Mouse (Mus musculus) CD4-positive naive resting alpha-beta T cell, adult 76 days (primary cell): ENCODE results near the gene Cd93. TPM values are rescaled to one million over a fixed set of nuclear protein-coding genes. Genes with fewer than 3 reads are reported as not detected.

Source experiments
- total RNA-seq: library from RNA; stranded (reverse); gene quantifications from one replicate; pipeline ENCODE4 v1.2.4, GENCODE M21; 2023

Gene Cd93
- total RNA-seq, result 2.0 TPM

DNA sequence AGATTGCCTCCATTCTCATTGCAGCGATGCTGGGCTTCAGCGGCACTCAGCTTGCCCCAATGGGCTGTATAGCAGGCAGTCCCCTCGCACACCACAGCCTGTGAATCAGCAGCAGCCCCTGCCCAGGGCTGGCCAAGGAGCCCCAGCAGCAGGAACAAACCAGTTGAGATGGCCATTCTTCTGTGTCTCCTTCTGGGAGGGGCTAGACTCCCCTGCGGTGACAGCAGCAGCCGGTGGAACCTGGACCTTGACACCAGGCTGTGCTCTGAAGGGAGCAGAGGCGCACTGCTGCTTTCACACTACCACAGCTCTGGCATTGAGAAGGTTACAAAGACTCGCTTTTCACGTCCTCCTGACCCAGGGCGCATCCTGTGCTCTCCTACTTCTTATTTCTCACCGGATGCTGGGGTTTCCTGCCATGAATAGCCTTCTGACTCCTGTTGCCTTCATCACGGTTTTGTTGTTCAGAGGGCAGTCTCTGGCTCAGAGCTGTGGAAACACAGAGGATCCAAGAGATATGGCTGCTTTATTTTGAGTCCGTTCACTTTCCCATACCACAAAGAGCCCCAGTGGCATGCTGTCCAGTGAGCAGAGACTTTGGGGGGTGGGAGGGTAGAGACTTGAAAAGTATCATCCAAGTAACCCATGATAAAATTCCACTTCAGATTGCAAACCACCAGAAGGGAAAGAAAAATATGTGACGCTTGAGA is at the start of gene Cd93:
Gene Cd93 (minus strand): TSS at position 315 of the 710 bp plus-strand sequence.

DNA sequence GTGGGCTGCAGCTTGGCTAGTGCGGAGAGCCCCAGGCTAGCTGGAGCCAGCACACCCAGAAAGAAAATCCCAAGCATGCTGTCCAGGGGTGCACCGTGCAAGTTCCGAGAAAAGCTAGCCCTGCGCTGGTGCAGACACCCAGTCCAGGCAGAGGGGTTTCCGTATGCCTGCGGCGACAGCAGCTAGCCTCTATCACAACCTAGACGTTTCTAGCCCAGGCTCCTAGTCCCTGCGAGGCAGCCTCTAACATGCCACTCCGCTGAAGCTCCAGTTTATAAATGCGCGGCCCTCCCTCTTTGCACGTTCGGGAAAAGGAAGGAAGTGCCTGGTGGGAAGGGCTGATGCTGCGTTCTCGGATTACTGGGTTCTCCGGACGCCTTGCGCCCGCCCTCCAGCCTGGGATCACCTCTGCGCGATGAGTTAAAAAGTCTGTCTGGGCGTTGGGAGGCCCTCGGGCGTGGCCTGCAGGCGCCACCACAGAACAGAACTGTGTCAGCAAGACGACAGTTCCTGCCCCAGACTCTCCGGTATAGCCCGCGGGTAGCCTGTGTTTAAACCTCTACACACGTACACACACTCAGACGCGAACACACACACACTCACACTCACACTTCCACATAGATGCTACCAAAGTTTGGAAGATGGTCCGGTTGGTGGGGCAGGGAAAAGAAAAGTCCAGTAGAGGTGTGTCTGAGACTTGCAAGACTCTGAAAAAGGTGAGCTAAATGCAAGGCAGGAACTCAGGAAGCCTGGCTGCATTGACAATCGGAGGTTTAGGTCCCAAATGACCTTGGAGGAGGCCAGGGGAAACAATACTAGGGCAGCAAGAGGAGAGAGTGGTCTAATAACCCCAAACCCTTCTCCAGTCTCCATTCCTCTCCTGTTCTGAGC is 35.2 kb downstream of the Cd93 start, which contains the start of gene Thbd:
Gene Thbd (minus strand): TSS at position 319 of the 891 bp plus-strand sequence.

DNA sequence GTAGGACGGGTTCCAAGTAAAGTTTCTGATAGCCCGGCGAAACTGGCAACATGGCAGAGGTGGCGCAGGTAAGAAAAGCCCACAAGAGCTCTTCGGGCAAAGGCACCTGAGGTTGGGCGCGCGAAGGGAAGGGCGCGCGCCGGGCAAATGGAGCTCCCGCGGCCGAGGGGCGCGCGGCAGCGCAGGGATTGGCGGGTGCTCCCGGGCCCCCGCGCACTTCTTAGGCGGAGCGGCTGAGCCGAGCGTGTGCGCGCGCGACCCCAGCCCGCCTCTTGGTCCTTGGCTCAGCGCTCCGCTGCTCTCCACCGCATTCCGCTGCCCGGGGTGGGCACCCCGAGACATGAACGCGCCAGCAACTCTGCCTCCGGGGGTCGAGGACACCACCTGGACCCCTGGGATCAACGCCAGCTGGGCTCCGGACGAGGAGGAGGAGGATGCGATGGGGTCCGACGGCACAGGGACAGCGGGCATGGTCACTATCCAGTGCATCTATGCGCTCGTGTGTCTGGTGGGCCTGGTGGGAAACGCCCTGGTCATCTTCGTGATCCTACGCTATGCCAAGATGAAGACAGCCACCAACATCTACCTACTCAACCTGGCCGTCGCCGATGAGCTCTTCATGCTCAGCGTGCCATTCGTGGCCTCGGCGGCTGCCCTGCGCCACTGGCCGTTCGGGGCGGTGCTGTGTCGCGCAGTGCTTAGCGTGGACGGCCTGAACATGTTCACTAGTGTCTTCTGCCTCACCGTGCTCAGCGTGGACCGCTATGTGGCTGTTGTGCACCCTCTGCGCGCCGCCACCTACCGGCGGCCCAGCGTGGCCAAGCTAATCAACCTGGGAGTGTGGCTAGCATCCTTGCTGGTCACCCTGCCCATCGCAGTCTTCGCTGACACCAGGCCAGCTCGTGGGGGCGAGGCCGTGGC is 48.0 kb downstream of the Cd93 start, which contains the start of gene Sstr4:
Gene Sstr4 (plus strand): TSS at position 214 of the 921 bp plus-strand sequence.

Other genes starting within 250 kb of the Cd93 start
- gene Sstr4, start 48.2 kb downstream of the Cd93 start, total RNA-seq, result not detected
- gene Thbd, start 35.4 kb downstream of the Cd93 start, total RNA-seq, result 0.79 TPM
- gene Nxt1, start 229.0 kb upstream of the Cd93 start, total RNA-seq, result 14.8 TPM
- 6.7 TPM for gene Gzf1, start 237.5 kb upstream of the Cd93 start, total RNA-seq